Mouse (Mus musculus): Measurements from ENCODE around the gene Chrdl2. TPM values are rescaled to one million over a fixed set of nuclear protein-coding genes. Genes with fewer than 3 reads are reported as not detected.

The Chrdl2 gene
- total and polyA plus RNA-seq, 2 experiments from 2014 or later: 0.67 TPM; not detected in 1

DNA sequence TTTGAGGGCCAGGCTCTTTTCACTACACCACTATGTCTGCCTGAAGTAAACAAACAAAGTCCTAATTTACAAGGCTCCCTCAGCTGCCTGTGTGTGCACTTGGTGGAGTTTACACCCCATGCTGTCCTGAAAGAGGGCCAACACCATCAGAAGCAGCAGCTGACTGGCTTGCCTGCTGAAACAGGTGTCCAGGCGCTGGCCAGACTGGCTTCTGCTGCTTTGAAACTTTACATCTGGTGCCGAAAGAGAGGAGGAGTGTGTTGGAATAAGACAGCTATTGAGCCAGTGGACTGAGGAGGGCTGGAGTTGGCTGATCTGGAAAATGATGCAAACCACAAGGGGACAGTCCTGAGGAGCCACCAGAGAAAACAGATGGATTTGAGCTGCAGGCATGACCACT, 68.0 kb downstream of the Chrdl2 start:
- peak; percentile 24 for DNase-seq

DNA sequence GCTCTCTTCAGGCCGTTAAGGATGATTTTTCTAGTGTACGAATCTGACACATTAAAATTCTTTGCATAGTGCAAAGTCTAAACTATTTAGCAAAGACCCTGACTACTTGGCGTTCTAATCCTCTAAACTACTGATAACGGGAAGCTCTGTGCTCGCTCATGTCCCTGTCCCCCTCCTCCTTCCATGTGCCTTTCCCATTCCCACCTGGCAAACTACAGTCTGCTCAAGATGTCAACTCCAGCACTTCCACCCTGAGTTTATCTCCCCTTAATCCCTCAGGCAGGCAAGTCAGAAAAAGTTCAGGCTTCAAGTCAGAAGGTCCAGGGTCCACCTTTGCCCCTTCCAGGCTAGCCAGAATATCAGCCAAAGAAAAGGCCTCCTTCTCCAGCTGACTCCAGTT, 70.3 kb downstream of the Chrdl2 start:
- TF ChIP-seq CTCF (IDR thresholded peaks at IDR 0.05; ENCODE audit: low read depth): no peak
- H3K9ac ChIP-seq: no peak overlapping the region
- no peak overlapping the region for H3K4me3 ChIP-seq (ENCODE audit: low read depth, low read length)
- ATAC-seq (no peak), DNase-seq (no peak)
- H3K9me3 ChIP-seq (ENCODE audit: low read length): no peaks in the 10 kb centered on the region
- H3K27me3 ChIP-seq (ENCODE audit: insufficient read depth, low read length): no peaks in the 10 kb centered on the region
- 86% methylated on average over 5 of the region's 5 CpGs for WGBS
- H3K4me2 ChIP-seq (ENCODE audit: low read depth): no peak overlapping the region
- H3K36me3 ChIP-seq (ENCODE audit: insufficient read depth): peaks cover 10% of the 10 kb centered on the region; the same call in 1 of the 2 replicates
- H3K27ac ChIP-seq (ENCODE audit: low read depth, low read length): no peak overlapping the region
- no peaks in the 10 kb centered on the region for H3K4me1 ChIP-seq (ENCODE audit: insufficient read depth)

More for the DNA sequence above, 68.0 kb downstream of the Chrdl2 start:
- Histone ChIP-seq H3K27me3 (ENCODE audit: insufficient read depth, low read length) (no peaks in the 10 kb centered on the region), H3K36me3 (ENCODE audit: insufficient read depth) (peaks cover 4% of the 10 kb centered on the region; the same call in 1 of the 2 replicates), H3K9ac (no peak overlapping the region), H3K27ac (ENCODE audit: low read depth, low read length) (no peak overlapping the region), H3K4me1 (ENCODE audit: insufficient read depth) (no peaks in the 10 kb centered on the region), H3K4me2 (ENCODE audit: low read depth) (no peak overlapping the region), H3K9me3 (ENCODE audit: low read length) (no peaks in the 10 kb centered on the region), H3K4me3 (ENCODE audit: low read depth, low read length) (no peak overlapping the region)
- TF ChIP-seq CTCF (IDR thresholded peaks at IDR 0.05; ENCODE audit: low read depth): no peak
- 77% methylated on average over 2 of the region's 2 CpGs for WGBS
- no peak; the same call in 1 of the 2 replicates for ATAC-seq

DNA sequence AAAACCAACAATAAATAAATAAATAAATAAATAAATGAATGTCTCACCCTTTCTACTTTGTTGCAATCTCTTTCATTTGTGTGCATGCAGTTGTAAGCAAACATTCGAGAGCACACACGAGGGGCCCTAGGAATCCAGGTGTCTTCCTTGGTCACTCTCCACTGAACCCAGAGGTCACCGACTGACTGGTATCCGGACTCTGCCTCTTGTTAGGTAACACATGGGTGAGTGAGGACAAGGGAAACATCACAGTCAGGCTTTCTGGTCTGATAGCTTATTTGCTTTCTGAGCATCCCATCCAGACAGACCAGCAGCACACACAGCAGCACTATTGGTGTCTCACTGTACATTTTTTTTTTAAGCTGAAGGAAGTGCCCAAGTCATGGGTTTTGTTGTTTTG, 71.1 kb downstream of the Chrdl2 start:
- DNase-seq (no peak), ATAC-seq (no peak)
- no peaks in the 10 kb centered on the region for H3K4me1 ChIP-seq (ENCODE audit: insufficient read depth)
- no peak overlapping the region for H3K4me3 ChIP-seq (ENCODE audit: low read depth, low read length)
- peaks cover 10% of the 10 kb centered on the region; the same call in 1 of the 2 replicates for H3K36me3 ChIP-seq (ENCODE audit: insufficient read depth)
- 92% methylated on average over 4 of the region's 4 CpGs for WGBS
- H3K4me2 ChIP-seq (ENCODE audit: low read depth): no peak overlapping the region
- no peak overlapping the region for H3K27ac ChIP-seq (ENCODE audit: low read depth, low read length)
- no peaks in the 10 kb centered on the region for H3K9me3 ChIP-seq (ENCODE audit: low read length)
- H3K27me3 ChIP-seq (ENCODE audit: insufficient read depth, low read length): no peaks in the 10 kb centered on the region
- no peak overlapping the region for H3K9ac ChIP-seq
- TF ChIP-seq CTCF (IDR thresholded peaks at IDR 0.05; ENCODE audit: low read depth): no peak

DNA sequence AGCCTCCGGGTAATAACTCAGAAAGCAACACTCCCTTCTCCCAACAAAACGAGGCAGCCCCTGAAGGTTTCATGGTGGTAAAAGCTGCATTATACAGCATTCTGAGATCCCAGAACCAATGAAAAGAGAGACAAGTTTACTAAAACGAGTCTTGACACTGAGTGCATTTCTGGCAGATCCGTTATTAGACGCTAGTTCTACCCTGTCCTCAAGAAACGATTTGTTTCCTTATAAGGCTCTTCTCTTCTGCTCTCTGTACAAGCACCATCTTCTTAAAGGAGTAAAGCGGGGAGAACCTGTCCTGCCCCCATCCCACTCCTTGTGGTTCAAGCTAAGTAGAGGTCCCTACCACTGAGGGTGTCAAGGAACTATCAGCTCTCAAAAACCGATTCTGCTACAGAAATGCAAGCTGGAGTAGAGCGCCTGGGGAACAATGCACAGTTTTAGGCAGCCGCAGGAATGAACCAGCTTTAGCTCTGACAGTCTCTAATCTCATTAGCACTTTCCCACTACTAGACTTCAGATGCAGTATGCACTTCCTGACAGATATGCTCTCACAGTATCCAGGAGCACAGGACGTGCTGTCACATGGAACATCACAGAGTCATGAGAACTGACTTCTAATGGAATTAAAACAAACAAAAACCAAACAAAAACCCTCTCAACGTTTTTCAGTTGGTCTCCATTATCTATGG, 74.3 kb downstream of the Chrdl2 start:
- DNase-seq (peak; percentile 11), ATAC-seq (peak; percentile 74)
- H3K9ac ChIP-seq: no peak overlapping the region
- 50% methylated on average over 12 of the region's 12 CpGs for WGBS
- H3K4me3 ChIP-seq (ENCODE audit: low read depth, low read length): no peak overlapping the region
- no peaks in the 10 kb centered on the region for H3K9me3 ChIP-seq (ENCODE audit: low read length)
- no peaks in the 10 kb centered on the region for H3K4me1 ChIP-seq (ENCODE audit: insufficient read depth)
- no peaks in the 10 kb centered on the region for H3K27me3 ChIP-seq (ENCODE audit: insufficient read depth, low read length)
- TF ChIP-seq CTCF (IDR thresholded peaks at IDR 0.05; ENCODE audit: low read depth): no peak
- 0 out of 2 replicates have a peak overlapping the region, but pooled peaks have one; percentile 15 for H3K27ac ChIP-seq (ENCODE audit: low read depth, low read length)
- peaks cover 29% of the 10 kb centered on the region for H3K36me3 ChIP-seq (ENCODE audit: insufficient read depth)
- no peak overlapping the region for H3K4me2 ChIP-seq (ENCODE audit: low read depth)

DNA sequence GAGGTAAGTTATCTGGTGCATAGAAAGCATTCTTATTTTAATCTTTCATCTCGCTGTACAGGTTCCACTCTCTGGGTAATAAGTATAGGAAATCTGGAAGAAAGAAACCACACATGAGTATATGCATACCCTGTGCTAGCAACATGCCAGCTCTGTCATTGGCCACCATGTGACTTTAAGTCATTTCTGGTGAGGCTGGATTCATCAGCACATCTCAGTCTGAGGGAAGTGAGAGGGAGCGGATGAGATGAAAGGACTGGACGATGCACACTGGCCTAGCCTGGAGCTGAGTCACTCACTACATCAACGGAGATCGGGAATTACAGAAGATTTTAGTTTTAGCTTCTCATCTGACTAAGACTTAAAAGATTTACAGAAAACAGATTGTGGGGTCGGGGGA, 76.9 kb downstream of the Chrdl2 start:
- WGBS: 95% methylated on average over 6 of the region's 6 CpGs
- Histone ChIP-seq H3K36me3 (ENCODE audit: insufficient read depth) (peaks cover 52% of the 10 kb centered on the region), H3K27ac (ENCODE audit: low read depth, low read length) (no peak overlapping the region), H3K4me1 (ENCODE audit: insufficient read depth) (no peaks in the 10 kb centered on the region), H3K9ac (no peak overlapping the region), H3K9me3 (ENCODE audit: low read length) (no peaks in the 10 kb centered on the region), H3K27me3 (ENCODE audit: insufficient read depth, low read length) (no peaks in the 10 kb centered on the region), H3K4me3 (ENCODE audit: low read depth, low read length) (no peak overlapping the region), H3K4me2 (ENCODE audit: low read depth) (no peak overlapping the region)
- DNase-seq (no peak), ATAC-seq (no peak)
- TF ChIP-seq CTCF (IDR thresholded peaks at IDR 0.05; ENCODE audit: low read depth): no peak

DNA sequence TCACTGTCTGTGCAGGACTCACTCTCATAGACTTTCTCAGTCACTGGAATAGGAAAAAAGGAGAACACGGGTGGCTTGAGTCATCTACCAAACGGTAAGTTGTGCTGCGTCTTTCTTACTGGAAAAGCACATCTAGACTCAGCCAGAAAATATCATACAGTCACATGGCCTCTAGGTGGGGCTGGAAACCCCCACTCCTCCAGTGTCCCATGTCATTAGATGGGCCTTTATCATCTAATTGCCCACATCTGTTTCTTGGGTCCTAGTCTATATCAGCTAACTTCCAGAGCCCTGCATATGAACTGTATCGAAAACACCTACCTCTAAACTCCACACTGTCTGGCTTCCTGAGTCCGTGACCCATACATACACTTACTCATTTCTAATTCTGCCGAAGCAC, 77.8 kb downstream of the Chrdl2 start:
- DNase-seq (no peak), ATAC-seq (no peak)
- peak; percentile 19; the same call in 1 of the 2 replicates for TF ChIP-seq CTCF (IDR thresholded peaks at IDR 0.05; ENCODE audit: low read depth)
- H3K4me2 ChIP-seq (ENCODE audit: low read depth): no peak overlapping the region
- peaks cover 54% of the 10 kb centered on the region for H3K36me3 ChIP-seq (ENCODE audit: insufficient read depth)
- H3K27me3 ChIP-seq (ENCODE audit: insufficient read depth, low read length): no peaks in the 10 kb centered on the region
- no peaks in the 10 kb centered on the region for H3K9me3 ChIP-seq (ENCODE audit: low read length)
- H3K4me3 ChIP-seq (ENCODE audit: low read depth, low read length): no peak overlapping the region
- H3K27ac ChIP-seq (ENCODE audit: low read depth, low read length): no peak overlapping the region
- 85% methylated on average over 6 of the region's 6 CpGs for WGBS
- H3K4me1 ChIP-seq (ENCODE audit: insufficient read depth): no peaks in the 10 kb centered on the region
- no peak overlapping the region for H3K9ac ChIP-seq

Other genes starting within 250 kb of the Chrdl2 start
- not detected in 2 replicates for gene Olfr521, start 242.7 kb upstream of the Chrdl2 start, total RNA-seq (2014; rRNA removed)
- gene Olfr521, start 242.7 kb upstream of the Chrdl2 start, polyA plus RNA-seq (2015; fragmentation: Nextera tagmentation; extraction: Ambion mirVana): not detected in 2 replicates
- gene Neu3, start 177.8 kb upstream of the Chrdl2 start, total RNA-seq (2014; rRNA removed): 2.2 and 2.3 TPM in 2 replicates
- gene Neu3, start 177.8 kb upstream of the Chrdl2 start, polyA plus RNA-seq (2015; fragmentation: Nextera tagmentation; extraction: Ambion mirVana): 0.65 and 1.5 TPM in 2 replicates
- 0.62 and 2.0 TPM in 2 replicates for gene Xrra1, start 147.1 kb upstream of the Chrdl2 start, total RNA-seq (2014; rRNA removed)
- gene Xrra1, start 147.1 kb upstream of the Chrdl2 start, polyA plus RNA-seq (2015; fragmentation: Nextera tagmentation; extraction: Ambion mirVana): 1.7 and 2.0 TPM in 2 replicates
- gene Spcs2, start 142.7 kb upstream of the Chrdl2 start, total RNA-seq (2014; rRNA removed): 115 and 123 TPM in 2 replicates
- gene Spcs2, start 142.7 kb upstream of the Chrdl2 start, polyA plus RNA-seq (2015; fragmentation: Nextera tagmentation; extraction: Ambion mirVana): 235 and 257 TPM in 2 replicates
- gene Rnf169, start 25.7 kb upstream of the Chrdl2 start, total RNA-seq (2014; rRNA removed): 23.6 and 24.9 TPM in 2 replicates
- 2.6 and 4.3 TPM in 2 replicates for gene Rnf169, start 25.7 kb upstream of the Chrdl2 start, polyA plus RNA-seq (2015; fragmentation: Nextera tagmentation; extraction: Ambion mirVana)
- gene Pold3, start 115.4 kb downstream of the Chrdl2 start, total RNA-seq (2014; rRNA removed): 38.9 and 48.7 TPM in 2 replicates
- gene Pold3, start 115.4 kb downstream of the Chrdl2 start, polyA plus RNA-seq (2015; fragmentation: Nextera tagmentation; extraction: Ambion mirVana): 31.7 and 40.1 TPM in 2 replicates
- 15.9 and 19.2 TPM in 2 replicates for gene Lipt2, start 153.1 kb downstream of the Chrdl2 start, total RNA-seq (2014; rRNA removed)
- 20.3 and 21.1 TPM in 2 replicates for gene Lipt2, start 153.1 kb downstream of the Chrdl2 start, polyA plus RNA-seq (2015; fragmentation: Nextera tagmentation; extraction: Ambion mirVana)
- gene Kcne3, start 170.3 kb downstream of the Chrdl2 start, total RNA-seq (2014; rRNA removed): 0.69 TPM in 1 of 2 replicates, not detected in the other
- gene Kcne3, start 170.3 kb downstream of the Chrdl2 start, polyA plus RNA-seq (2015; fragmentation: Nextera tagmentation; extraction: Ambion mirVana): 0.26 TPM in 1 of 2 replicates, not detected in the other
- gene Pgm2l1, start 221.2 kb downstream of the Chrdl2 start, total RNA-seq (2014; rRNA removed): 128 and 135 TPM in 2 replicates
- gene Pgm2l1, start 221.2 kb downstream of the Chrdl2 start, polyA plus RNA-seq (2015; fragmentation: Nextera tagmentation; extraction: Ambion mirVana): 13.4 and 30.3 TPM in 2 replicates

All from forebrain, postnatal 0 days (tissue).